16 mouse cellular contexts compared by ENCODE assay signal in the genomic region with DNA sequence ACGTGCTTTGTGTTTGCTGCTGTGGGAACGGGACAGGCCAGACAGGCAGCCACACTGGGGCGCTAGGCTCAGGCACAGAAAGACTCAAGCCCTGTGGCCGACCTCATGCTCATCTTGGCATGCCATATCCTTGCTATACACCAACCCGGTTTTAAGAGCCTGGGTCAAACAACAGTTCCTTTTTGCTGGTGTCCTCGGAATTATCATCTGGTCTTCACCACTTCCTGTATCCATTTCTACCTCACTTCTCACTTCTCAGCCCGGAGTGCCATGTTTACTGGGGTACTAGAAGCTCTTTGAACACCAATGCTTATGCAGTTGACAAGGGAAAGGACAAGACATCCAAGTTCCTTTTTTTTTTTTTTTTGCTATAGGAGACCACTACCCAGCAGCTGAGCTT. TPM values are rescaled to one million over a fixed set of nuclear protein-coding genes. Genes with fewer than 3 reads are reported as not detected.
DNase-seq lines count a peak whose midpoint lies in the region; ATAC-seq and TF ChIP-seq lines count a peak whose summit lies in the region.
"Had no signal": no experiment of that assay in that cellular context is flagged by ENCODE, and none has a peak within 500 bp of the region (broad histone marks: within the 10 kb centered on the region; RNA-seq: fewer than 3 reads in every experiment).

No protein-coding gene starts in this region.

- no peak for TF ChIP-seq RAD21 in MEL (IDR thresholded peaks at IDR 0.05; ENCODE audit: low read depth, low read length)

- peak overlapping the region; percentile 76 for H3K27ac ChIP-seq in heart, embryonic 11.5 days (ENCODE audit: low read depth, low read length)
- no peak overlapping the region for H3K27ac ChIP-seq in heart, adult 2 months
- peak overlapping the region; percentile 85 for H3K27ac ChIP-seq in left cerebral cortex, adult 2 months
- no peak overlapping the region for H3K27ac ChIP-seq in MEL (ENCODE audit: control insufficient read depth, low read depth, low read length)
- H3K27ac ChIP-seq in forebrain, postnatal 0 days (ENCODE audit: low read depth, low read length): no peak overlapping the region
- H3K27ac ChIP-seq: forebrain, embryonic 15.5 days; liver, embryonic 15.5 days had no signal

- TF ChIP-seq CTCF in heart, adult 2 months (IDR thresholded peaks at IDR 0.05): no peak
- TF ChIP-seq CTCF in left cerebral cortex, adult 2 months (IDR thresholded peaks at IDR 0.05): no peak
- TF ChIP-seq CTCF in MEL (IDR thresholded peaks at IDR 0.05 in 2 of 3, conservative IDR thresholded peaks at IDR 0.05 in 1 of 3; ENCODE audit: control insufficient read depth in 1 of 3, insufficient read depth in 1 of 3, low read depth in 2 of 3, low read length in 3 of 3, poor library complexity in 1 of 3, severe bottlenecking in 1 of 3): no peak
- TF ChIP-seq CTCF in forebrain, postnatal 0 days (IDR thresholded peaks at IDR 0.05; ENCODE audit: low read depth): no peak

- H3K4me3 ChIP-seq in heart, embryonic 11.5 days (ENCODE audit: low read depth, low read length): no peak overlapping the region
- no peak overlapping the region for H3K4me3 ChIP-seq in heart, adult 2 months
- no peak overlapping the region for H3K4me3 ChIP-seq in left cerebral cortex, adult 2 months
- no peak overlapping the region for H3K4me3 ChIP-seq in MEL (ENCODE audit: control insufficient read depth in 1 of 2, insufficient read depth in 1 of 2, low read depth in 2 of 2, low read length in 2 of 2)
- H3K4me3 ChIP-seq in forebrain, postnatal 0 days (ENCODE audit: low read depth, low read length): no peak overlapping the region
- H3K4me3 ChIP-seq: forebrain, embryonic 15.5 days; liver, embryonic 15.5 days had no signal

- TF ChIP-seq EP300 in heart, adult 2 months (IDR thresholded peaks at IDR 0.05; ENCODE audit: insufficient read depth, low read depth, low read length): no peak
- no peak for TF ChIP-seq EP300 in MEL (IDR thresholded peaks at IDR 0.05; ENCODE audit: low read depth in 1 of 2, low read length in 2 of 2)

- no peaks in the 10 kb centered on the region for H3K27me3 ChIP-seq in heart, embryonic 11.5 days (ENCODE audit: control insufficient read depth, insufficient read depth, low read length)
- H3K27me3 ChIP-seq in heart, adult 2 months (ENCODE audit: control insufficient read depth, insufficient read depth, low read length): no peaks in the 10 kb centered on the region
- no peaks in the 10 kb centered on the region for H3K27me3 ChIP-seq in MEL (ENCODE audit: control insufficient read depth in 1 of 2, insufficient read depth in 2 of 2, low read length in 2 of 2)
- no peaks in the 10 kb centered on the region for H3K27me3 ChIP-seq in forebrain, postnatal 0 days (ENCODE audit: insufficient read depth, low read length)
- H3K27me3 ChIP-seq: forebrain, embryonic 15.5 days; liver, embryonic 15.5 days had no signal

- H3K9me3 ChIP-seq in heart, embryonic 11.5 days (replicated peaks; ENCODE audit: control insufficient read depth, low read length): no peaks in the 10 kb centered on the region
- H3K9me3 ChIP-seq in MEL (replicated peaks; ENCODE audit: insufficient read depth, low read length): no peaks in the 10 kb centered on the region
- no peaks in the 10 kb centered on the region for H3K9me3 ChIP-seq in forebrain, postnatal 0 days (ENCODE audit: low read length)
- H3K9me3 ChIP-seq: forebrain, embryonic 15.5 days; liver, embryonic 15.5 days had no signal

- no peak for TF ChIP-seq POLR2A in heart, adult 2 months (IDR thresholded peaks at IDR 0.05; ENCODE audit: insufficient read depth, low read depth, low read length)
- no peak for TF ChIP-seq POLR2A in MEL (IDR thresholded peaks at IDR 0.05; ENCODE audit: control insufficient read depth in 1 of 2, insufficient read depth in 1 of 2, low read depth in 1 of 2, low read length in 2 of 2, poor library complexity in 1 of 2)

- H3K4me1 ChIP-seq in heart, embryonic 11.5 days (ENCODE audit: control insufficient read depth, insufficient read depth, low read length): peaks cover 13% of the 10 kb centered on the region; the same call in 1 of the 2 replicates
- peaks cover 2% of the 10 kb centered on the region; the same call in 1 of the 2 replicates for H3K4me1 ChIP-seq in heart, adult 2 months (ENCODE audit: control insufficient read depth, insufficient read depth, low read length)
- no peaks in the 10 kb centered on the region for H3K4me1 ChIP-seq in MEL (ENCODE audit: control insufficient read depth in 1 of 2, insufficient read depth in 2 of 2, low read length in 2 of 2)
- H3K4me1 ChIP-seq in forebrain, postnatal 0 days (ENCODE audit: insufficient read depth): no peaks in the 10 kb centered on the region
- H3K4me1 ChIP-seq: liver, embryonic 15.5 days had no signal

- no peaks in the 10 kb centered on the region for H3K79me2 ChIP-seq in heart, adult 2 months (replicated peaks; ENCODE audit: control insufficient read depth, insufficient read depth, low read length)
- H3K79me2 ChIP-seq in MEL (ENCODE audit: control insufficient read depth, insufficient read depth, low read length, poor library complexity): no peaks in the 10 kb centered on the region

- no peak for DNase-seq in heart, adult 2 months
- DNase-seq in left cerebral cortex, adult 2 months (ENCODE audit: extremely low spot score in 1 of 2, low spot score in 2 of 2): no peak
- DNase-seq in left cerebral cortex, postnatal 4 days: no peak
- DNase-seq in MEL (ENCODE audit: low read depth, low spot score): peak; percentile 13
- DNase-seq in forebrain, postnatal 0 days: no peak
- DNase-seq in c-Kit-positive CD71-positive TER-119-positive erythroid progenitor cells, embryonic 14.5 days (ENCODE audit: low spot score): no peak
- DNase-seq: B cell, adult 2 months; cerebellum, postnatal 10 days; kidney, adult 18-20 months; kidney, postnatal 14 days had no signal

- H3K36me3 ChIP-seq in heart, embryonic 11.5 days (ENCODE audit: control insufficient read depth, insufficient read depth, low read length): no peaks in the 10 kb centered on the region
- no peaks in the 10 kb centered on the region for H3K36me3 ChIP-seq in heart, adult 2 months (ENCODE audit: control insufficient read depth, insufficient read depth, low read length)
- no peaks in the 10 kb centered on the region for H3K36me3 ChIP-seq in MEL (ENCODE audit: control insufficient read depth in 1 of 2, insufficient read depth in 2 of 2, low read length in 2 of 2)
- H3K36me3 ChIP-seq in forebrain, postnatal 0 days (ENCODE audit: insufficient read depth): peaks cover 12% of the 10 kb centered on the region
- H3K36me3 ChIP-seq: forebrain, embryonic 15.5 days; liver, embryonic 15.5 days had no signal

- intact Hi-C loops in heart, adult 2 months (cut with DNase I): no loop called here
- intact Hi-C loops in left cerebral cortex, adult 2 months (cut with DNase I): loop anchor here (5.0 kb wide), 2 partner anchors 51 to 191 kb away; partner anchors contain the start of gene Kcnc1
- intact Hi-C loops in left cerebral cortex, postnatal 4 days (cut with DNase I): no loop called here

- no peak for ATAC-seq in heart, embryonic 11.5 days (replicated peaks; ENCODE audit: insufficient number of reproducible peaks, low FRiP score, low TSS enrichment)
- peak; percentile 64 for ATAC-seq in granulocyte monocyte progenitor cell, adult 5-6 weeks (replicated peaks; ENCODE audit: poor library complexity, severe bottlenecking)
- ATAC-seq in forebrain, postnatal 0 days: no peak
- ATAC-seq: forebrain, embryonic 15.5 days; hindbrain, embryonic 16.5 days; lung, postnatal 0 days had no signal

- H3K4me2 ChIP-seq in heart, embryonic 11.5 days: no peak overlapping the region
- H3K4me2 ChIP-seq in forebrain, postnatal 0 days (ENCODE audit: low read depth): no peak overlapping the region
- H3K4me2 ChIP-seq: forebrain, embryonic 15.5 days; liver, embryonic 15.5 days had no signal

- H3K9ac ChIP-seq in heart, embryonic 11.5 days (ENCODE audit: low read depth, low read length): no peak overlapping the region
- no peak overlapping the region for H3K9ac ChIP-seq in heart, adult 2 months (ENCODE audit: low read depth, low read length)
- no peak overlapping the region for H3K9ac ChIP-seq in MEL (ENCODE audit: control insufficient read depth, low read depth, low read length, poor library complexity, severe bottlenecking)
- no peak overlapping the region for H3K9ac ChIP-seq in forebrain, postnatal 0 days
- H3K9ac ChIP-seq: forebrain, embryonic 15.5 days; liver, embryonic 15.5 days had no signal

- 69% methylated on average over 7 of the region's 7 CpGs for WGBS in heart, embryonic 11.5 days (ENCODE audit: insufficient replicate concordance)
- 80% methylated on average over 7 of the region's 7 CpGs for WGBS in heart, adult 2 months
- 73% methylated on average over 7 of the region's 7 CpGs for WGBS in forebrain, postnatal 0 days

TF ChIP-seq in MEL, 35 proteins besides CTCF, POLR2A, EP300 and RAD21:
- TF ChIP-seq ZNF384 (IDR thresholded peaks at IDR 0.05; ENCODE audit: low read depth, low read length) (peak; percentile 59; the same call in 1 of the 2 replicates), ZMIZ1 (IDR thresholded peaks at IDR 0.05; ENCODE audit: low read depth, low read length) (no peak)

RNA-seq across cellular contexts. Expression of gene Sergef, which starts 51.6 kb away (rescaled TPM):
- polyA plus RNA-seq in heart, embryonic 11.5 days (2014; fragmentation: Nextera tagmentation; extraction: Ambion mirVana): 10.7 and 11.6 TPM in 2 replicates
- 1 to 10 TPM; 2.9 to 5.1 TPM for total RNA-seq in heart, adult 2 months (2021)
- polyA plus RNA-seq in heart, adult 2 months (2012; rRNA removed): 3.6 and 4.9 TPM in 2 replicates
- total RNA-seq in left cerebral cortex, adult 2 months (2021): 10 to 100 TPM; 74.5 to 77.3 TPM
- total RNA-seq in left cerebral cortex, postnatal 4 days (2021): 10 to 100 TPM; 62.2 to 69.4 TPM
- total RNA-seq in MEL (2012; rRNA removed): 7.0 and 7.6 TPM in 2 replicates
- 10 to 100 TPM in 1 of 2 experiments, not detected in 1; 11.7 TPM for polyA plus RNA-seq in MEL (2012; ENCODE audit: insufficient read depth in 1 of 2, insufficient read length in 2 of 2, low read depth in 1 of 2, low replicate concordance in 2 of 2, missing spikeins in 1 of 2)
- 11.2 and 24.1 TPM in 2 replicates for total RNA-seq in granulocyte monocyte progenitor cell, adult 5-6 weeks (2014; fragmentation: Nextera tagmentation)
- total RNA-seq in granulocyte monocyte progenitor cell, adult 5-6 weeks (2017): 10.4 and 12.4 TPM in 2 replicates
- total RNA-seq in forebrain, postnatal 0 days (2014; rRNA removed): 50.7 and 54.5 TPM in 2 replicates
- polyA plus RNA-seq in forebrain, postnatal 0 days (2015; fragmentation: Nextera tagmentation; extraction: Ambion mirVana): 40.4 and 46.9 TPM in 2 replicates

Comparison
In these comparisons a context has a peak if more than half of its experiments do, and no peak if none do; other contexts are left out.
1. H3K27ac ChIP-seq: peak in heart, embryonic 11.5 days (single experiment) and left cerebral cortex, adult 2 months (single experiment); none in heart, adult 2 months (single experiment), MEL (single experiment) and forebrain, postnatal 0 days (single experiment).